Mouse (Mus musculus) ES-CJ7 (cell line): ENCODE measurements around the gene Mbtd1.

Source experiments
- DNase-seq: peaks from one replicate; pipeline ENCODE4 v3.0.0; 2011; ENCODE audit warnings: low read depth, low spot score

The Mbtd1 gene

DNA sequence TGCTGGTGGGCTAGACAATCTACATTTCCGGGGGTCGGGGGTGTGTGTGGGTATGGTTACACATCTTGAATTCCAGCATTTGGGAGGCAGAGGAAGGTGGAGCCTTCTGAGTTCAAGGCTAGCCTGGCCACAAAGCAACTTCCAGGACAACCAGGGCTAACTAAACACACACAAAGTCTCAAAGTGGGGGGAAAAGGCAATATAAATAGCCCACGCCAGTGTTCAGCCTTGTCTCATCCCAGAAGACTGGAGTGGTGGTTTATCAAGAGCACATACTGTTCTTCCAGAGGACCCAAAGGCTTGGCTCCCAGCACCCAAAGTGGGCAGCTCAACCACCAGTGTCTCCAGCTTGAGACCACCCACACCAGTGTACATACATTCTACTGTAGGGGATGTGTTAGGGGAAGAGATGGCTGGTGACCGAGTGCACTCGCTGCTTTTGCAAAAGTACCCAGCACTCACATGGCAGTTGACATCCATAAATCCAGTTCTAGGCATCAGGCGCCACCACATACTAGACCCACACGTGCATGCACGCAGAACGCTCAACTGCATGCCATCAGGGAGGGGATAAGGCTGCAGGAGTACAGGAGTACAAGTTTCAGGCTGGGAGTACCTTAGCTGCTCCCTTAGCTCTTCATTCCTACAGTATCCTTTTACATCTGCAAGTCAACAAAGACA is 63.4 kb downstream of the Mbtd1 start:
- DNase-seq = no peak

DNA sequence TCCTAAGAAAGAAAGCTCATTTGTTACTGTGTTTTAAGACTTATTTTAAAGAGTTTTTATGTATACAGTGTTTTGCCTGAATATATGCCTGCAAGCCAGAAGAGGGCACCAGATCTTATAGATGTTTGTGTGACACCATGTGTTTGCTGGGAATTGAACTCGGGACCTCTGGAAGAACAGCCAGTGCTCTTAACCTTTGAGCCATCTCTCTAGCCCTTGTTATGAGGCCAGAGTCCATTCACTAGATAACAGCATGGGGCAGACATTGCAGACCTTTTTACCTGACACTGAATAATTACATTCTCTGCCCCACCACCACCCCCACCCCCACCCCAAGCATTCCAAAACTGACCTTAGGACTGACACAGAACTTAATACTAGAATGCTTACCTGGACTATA is 64.4 kb downstream of the Mbtd1 start:
- DNase-seq = no peak

DNA sequence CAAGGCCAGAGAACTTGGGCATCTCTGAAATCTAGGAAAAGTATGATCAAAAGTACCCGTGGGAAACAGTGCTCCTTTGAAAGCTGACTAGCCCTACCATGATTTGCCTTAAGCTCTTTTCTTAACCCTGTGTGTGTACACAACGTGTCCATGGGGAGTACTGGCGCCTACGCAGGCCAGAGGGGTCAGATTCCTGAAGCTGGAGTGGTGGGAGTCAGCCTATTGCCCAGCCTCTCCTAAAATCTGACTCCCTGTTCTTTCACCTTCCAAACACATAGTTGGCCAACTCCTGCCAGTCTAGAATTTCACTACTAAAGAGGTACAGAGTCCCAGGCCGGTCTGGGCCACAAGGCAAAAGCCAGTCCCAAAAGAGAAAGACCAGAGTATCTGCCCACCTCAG is 66.7 kb downstream of the Mbtd1 start:
- DNase-seq = no peak

DNA sequence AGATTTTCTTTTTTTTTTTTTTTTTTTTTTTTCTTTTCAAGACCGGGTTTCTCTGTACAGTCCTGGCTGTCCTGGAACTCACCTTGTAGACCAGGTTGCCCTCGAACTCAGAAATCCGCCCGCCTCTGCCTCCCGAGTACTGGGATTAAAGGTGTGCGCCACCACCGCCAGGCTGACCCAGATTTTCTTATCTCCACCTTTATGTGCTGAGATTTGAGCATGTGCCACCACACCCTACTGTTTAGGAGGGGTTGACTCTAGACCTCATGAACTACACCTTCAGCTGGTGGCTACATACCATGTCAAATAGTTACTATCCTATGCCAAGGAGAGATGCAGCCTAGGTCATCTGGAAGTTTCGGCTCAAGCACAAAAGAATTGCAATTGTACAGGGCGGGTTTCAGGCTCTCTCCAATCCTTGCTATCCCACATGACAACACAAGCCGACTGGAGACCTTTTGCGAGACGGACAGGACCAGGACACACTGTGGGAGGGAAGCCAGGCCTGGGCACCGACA is 69.1 kb downstream of the Mbtd1 start:
- DNase-seq = no peak

DNA sequence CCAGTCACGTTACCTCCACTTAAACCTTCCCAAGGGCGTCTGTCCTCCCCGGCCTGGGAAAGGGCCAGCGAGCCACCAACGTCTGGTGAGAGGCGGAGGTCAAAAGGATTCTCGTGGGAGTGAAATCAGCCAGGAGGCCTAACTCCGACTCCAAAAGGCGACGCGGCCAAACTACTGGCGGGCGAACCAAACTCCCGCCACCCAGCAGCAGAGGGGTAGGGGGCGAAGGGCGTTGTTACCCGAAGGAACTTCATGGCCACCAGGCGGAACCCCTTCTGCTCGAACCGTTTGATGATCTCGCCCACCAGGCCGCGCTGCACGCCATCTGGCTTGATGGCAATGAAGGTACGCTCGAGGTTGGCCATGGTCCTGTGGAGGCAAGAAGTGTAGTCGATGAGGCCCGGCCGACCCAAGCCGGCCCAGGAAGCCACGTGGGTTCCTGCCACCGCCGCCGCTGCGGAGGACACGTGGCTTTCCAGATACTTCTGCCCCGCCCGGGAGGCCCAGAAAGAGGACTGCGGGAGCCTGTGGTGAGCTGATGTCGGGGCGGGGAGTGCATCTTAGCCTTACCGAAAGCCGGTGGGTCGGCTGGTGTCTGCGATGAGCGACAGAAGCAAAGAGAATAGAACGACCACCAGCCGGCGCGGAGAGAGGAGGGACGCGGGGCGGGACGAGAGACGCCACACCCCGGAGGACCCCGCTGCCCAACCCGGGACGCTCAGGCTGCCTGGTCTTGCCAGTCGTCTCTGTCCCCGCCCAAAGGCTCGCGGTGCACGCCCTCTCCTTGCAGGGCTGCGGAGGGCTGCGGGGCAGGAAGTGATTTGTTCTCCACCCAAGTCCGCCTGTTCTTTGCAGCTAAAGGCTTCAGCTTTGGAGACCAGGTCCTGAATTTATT is 69.9 kb downstream of the Mbtd1 start:
- peak; percentile 94 for DNase-seq

DNA sequence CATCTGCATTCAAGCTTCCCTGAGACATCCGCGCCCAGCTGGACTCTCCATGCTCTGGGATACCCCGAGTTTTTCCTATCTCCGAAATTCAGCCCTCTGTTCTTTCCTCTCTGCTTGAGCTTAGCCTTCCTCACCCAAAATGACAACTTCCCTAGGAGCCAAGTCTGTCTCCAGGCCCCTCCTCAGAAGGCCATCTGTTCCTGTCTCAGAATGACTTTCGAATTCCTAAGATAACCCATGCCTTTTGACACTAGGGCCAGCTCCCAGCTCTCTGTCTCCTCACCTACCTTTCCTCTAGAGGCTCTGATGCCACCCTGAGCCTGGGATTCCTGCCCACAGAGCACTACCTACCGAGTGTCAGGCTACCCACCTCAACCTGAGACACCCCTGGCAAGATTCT is 70.5 kb downstream of the Mbtd1 start, which contains the start of gene Nme2:
Gene Nme2, minus strand, starts transcription at position 101 of the 400 bp plus-strand sequence.
- no peak for DNase-seq

DNA sequence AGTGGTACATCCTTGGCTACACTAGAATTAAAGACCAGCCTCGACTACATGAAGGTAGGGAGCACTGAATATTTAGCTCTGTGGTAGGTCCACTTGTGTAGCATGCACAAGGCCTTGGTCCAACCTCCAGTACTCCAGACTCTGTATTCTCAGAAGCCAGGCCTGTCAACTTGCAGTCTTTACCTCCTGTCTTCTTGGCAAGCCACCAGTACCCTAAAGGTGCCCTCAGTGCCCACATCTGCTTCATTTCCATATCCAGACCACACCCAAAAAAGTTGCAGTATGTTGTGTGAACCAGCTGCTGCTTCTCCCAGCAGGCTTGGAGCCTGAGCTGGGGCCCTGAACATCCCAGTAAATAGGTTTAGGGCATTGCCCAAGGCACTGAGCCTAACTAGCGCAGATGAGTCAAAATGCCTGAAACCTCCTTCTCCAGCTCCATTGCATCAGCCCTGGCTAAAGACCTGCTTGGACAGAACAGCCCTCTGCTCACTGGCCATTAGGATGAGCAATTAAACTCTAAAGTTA is 71.4 kb downstream of the Mbtd1 start:
- no peak for DNase-seq

DNA sequence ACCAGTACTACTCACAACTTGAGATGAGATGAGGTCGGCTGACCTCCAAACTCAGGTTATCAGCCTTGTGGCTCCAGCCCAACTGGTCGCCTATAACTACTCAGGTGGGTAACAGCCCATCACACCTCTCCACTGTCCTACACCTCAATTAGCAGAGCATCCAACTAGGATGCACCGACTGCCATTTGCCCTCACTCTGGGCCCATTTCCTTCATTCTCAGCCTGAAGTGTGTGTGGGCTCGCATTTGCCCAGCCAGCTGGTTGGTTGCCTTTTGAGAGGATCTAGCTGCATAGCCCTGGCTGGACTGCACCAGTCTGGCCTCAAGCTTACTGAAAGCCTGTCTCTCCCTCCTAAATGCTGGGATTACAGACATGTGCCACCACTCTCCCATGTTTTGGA is 72.1 kb downstream of the Mbtd1 start:
- DNase-seq = no peak

DNA sequence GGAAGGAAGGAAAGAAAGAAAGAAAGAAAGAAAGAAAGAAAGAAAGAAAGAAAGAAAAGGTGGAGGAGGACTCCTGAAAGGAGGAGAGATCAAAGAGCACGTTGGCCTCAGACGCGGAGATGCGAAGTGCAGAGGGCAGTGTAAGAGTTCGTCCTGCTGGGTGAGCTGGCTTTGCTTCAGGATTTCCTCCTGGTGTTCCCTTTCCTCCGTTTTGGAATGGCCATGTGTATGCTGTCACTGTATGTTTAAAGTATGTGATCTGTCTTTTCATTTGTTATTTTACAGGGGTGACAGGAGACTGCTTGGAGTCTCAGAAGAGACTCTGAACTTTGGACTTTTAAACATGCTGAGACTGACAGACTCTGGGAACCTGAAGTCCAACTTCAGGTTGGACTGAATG is 75.8 kb downstream of the Mbtd1 start:
- DNase-seq = no peak

DNA sequence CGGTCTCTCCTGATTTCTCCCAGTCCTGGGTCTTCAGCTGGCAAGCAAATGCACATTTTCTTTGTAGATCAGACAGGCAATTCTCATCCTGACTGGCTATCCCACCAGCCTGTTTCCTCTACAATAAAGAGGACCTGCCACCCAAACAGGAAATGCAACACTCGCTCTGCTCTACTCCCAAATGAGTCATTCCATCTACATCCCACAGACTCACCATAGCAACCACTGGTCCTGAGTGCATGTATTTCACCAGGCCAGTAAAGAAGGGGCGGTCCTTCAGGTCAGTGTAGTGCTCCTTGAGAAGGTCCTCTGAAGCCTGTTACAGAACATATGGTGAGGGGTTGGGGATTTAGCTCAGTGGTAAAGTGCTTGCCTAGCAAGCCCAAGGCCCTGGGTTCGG is 77.4 kb downstream of the Mbtd1 start:
- no peak for DNase-seq

DNA sequence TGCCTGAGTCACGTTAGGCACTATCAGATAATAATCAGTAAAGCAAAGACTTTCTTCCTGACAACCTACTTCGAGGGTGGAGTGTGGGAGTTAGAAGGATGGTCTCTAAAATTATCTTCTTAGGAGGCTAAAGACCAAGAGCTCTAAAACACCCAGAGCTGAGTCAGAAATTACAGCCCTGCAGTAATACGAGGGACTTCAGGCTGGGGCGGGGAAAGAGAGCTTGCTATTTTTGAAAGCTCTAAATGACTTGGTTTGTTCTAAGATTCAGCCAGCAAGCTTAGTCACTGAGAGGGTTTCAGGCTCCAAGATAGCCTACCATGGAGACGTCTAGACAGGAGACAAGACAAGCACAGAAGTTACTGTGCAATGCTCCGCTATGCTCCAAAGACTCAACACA is 79.7 kb downstream of the Mbtd1 start:
- no peak for DNase-seq

DNA sequence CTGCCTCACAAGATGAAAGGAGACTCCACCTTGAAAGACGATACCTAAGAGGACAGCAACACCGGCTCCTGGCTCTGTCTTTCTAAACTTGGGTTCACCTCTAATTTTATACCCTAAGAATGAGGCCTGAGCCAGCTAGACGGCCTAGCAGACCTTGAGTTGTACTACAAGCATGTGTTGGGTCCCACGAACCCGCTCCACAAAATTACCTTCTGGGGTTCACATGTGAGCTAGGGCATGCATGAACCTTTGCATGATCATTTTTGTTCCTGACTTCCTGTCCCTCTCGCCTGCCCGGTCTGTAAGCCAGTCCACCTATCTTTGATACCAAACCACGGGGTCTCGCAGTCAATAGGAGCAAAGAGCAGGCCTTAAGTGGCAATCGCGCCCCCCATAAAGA is 81.7 kb downstream of the Mbtd1 start:
- DNase-seq = no peak

DNA sequence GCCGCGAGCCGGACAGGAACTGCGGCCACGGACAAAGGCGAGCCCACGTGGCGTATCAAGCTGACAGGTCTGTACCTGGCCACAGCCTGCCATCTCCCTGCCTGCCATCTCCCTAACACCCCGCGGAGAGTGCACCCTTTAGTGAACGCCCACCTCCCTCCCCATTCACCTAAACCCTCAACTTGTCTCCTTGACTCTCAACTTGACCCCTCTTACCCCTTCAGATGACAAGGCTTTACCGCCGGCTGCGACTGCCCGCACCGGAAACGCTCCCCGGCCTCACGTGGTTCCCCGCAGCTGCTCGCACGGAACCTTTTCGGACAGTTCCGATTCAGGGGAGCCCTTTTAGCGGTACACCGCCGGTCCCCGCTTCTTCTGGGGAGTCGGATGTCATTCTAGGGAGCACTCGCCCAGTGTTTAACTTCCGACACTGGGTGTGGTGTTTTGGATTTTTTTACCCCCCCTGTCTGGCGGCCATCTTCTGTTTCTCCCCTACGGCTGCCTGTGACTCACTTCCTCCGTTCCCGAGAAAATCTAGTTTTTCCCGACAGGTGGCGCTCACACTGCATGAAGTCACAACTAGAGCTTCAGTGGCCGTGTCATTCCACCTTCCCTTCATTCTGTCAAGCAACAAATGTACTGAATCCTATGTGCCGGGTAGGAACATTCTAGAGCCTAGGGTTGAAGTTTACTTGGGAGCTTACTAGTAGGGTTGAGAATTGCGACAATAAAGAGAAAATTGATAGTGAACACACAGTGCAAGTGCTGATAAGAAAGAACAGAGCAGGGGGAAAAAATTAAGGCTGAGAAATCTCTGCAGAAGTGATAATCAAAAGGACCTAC is 82.6 kb downstream of the Mbtd1 start, which contains the start of the genes Gm20390 and Nme1:
Gene Gm20390, minus strand, starts transcription at position 289 of the 843 bp plus-strand sequence.
Gene Nme1, minus strand, starts transcription at position 517 of the 843 bp plus-strand sequence.
- peak; percentile 98 for DNase-seq

DNA sequence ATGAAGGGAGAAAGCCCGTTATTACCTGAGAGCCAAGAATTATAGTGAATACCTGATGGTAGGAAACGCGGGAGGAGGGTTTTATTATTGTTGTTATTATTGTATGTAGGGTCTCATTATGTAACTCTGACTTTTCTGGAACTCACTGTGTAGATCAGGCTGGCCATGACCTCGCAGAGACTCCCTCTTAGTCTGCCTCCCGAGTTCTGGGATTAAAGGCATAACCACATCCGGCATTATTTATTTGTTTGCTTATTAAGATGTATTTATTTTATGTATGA is 83.1 kb downstream of the Mbtd1 start:
- no peak for DNase-seq

DNA sequence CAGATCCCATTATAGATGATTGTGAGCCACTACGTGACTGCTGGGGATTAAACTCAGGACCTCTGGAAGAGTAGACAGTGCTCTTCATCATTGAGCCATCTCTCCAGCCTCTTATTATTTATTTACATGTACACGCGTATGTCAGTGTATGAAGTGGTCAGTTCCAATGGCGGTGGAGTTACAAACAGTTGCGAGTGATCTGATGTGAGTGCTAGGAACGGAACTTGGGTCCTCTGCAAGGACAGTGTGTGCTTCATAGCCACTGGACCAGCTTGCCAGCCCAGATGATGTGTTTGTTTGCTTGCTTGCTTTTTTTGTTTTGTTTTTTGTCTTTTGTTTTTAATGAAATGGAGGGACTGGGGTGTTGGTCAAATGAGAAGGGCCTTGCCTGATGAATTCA is 83.5 kb downstream of the Mbtd1 start:
- no peak for DNase-seq

DNA sequence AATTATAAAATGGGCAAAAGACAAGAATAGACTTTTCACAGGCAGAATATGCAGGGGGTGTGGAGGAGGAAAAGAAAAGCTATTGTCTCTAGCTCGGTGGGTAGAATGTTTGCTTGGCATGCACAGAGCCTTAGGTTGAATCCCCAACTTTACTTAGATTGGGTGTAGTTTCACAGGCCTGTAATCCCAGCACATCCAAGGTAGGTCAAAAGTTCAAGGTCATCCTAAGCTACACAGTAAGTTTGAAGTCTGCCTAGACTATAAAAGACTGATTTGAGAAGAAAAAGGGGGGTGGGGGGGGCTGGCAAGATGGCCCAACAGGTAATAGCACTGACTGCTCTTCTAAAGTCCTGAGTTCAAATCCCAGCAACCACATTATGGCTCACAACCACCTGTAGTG is 84.1 kb downstream of the Mbtd1 start:
- DNase-seq = peak; percentile 59

DNA sequence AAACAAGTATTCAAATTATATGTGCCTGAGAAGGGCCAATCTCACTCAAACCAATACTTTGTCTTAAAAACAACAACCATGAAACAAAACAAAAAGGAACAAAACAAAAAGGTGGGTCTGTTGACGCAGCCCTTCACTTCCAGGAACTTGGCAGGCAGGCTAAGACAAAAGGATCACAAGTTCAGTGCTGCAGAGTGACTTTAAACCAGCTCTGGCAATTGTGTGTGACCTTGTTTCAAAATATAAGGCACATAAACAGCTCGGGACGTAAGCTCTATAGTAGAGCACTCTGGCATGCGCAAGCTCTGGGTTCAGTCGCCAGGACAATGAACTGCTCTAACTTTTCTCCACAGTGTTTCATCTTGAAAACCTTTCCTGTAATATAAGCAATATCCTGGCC is 87.3 kb downstream of the Mbtd1 start:
- DNase-seq = peak; percentile 69

DNA sequence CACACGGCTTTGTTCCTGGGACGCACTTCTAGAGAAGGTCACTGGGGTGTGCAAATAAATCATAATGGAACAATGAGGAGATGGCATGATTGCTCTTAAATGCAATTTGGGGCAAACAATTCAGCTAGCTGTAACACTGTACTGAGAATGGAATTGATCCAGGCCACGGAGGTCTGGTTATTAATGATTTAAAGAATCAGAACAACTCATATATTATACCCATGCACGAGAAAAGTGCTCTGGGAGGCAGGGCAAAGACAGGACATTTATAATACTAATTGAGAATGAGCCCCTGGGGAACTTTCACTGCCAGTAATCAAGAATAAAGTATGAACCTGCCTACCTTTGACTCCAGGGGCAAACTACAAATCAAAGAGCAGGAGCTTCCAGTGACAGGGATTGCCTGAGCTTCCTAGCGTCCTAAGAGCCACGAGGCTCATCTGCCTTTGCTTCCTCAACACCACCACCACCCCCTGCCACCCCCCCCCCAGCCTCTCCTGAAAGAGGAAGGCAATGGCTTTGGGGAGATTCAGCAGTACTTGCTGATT is 93.9 kb downstream of the Mbtd1 start:
- no peak for DNase-seq

DNA sequence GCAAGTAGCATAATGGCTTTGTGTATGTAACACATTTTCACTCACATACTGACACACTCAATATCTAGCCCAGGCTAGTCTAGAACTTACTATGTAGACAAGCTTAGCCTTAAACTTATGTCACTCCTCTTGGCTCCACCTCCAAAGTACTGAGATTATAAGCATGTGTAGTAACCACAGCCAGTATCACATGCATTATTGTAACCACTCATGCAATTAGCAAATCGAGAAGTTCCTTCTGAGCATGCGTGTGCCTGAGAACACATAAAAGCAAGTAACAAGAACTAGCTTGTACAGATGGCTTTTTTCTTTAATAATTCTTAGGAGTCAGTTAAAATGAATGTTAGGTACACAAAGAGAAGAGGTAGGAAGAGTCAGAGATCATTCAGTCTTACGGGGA is 99.0 kb downstream of the Mbtd1 start:
- DNase-seq = no peak

DNA sequence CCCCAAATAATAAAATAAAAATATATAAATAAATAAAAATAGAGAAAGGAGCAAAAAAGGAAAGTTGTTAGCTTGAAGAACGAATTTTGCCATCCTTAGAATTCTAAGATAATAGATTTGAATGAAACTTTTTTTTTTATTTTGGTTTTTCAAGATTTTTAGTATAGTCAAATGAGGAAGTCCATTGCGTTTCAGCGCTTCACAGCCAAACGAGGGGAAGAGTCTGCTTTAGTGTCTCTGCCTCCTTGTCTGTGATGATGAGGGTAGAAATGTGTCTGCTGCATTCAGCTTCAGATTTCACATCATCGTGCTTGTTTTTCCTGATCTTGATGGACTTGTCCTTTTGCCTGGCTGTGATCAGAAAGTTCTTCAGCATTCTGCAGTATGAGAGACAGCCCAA is 99.6 kb downstream of the Mbtd1 start:
- no peak for DNase-seq

DNA sequence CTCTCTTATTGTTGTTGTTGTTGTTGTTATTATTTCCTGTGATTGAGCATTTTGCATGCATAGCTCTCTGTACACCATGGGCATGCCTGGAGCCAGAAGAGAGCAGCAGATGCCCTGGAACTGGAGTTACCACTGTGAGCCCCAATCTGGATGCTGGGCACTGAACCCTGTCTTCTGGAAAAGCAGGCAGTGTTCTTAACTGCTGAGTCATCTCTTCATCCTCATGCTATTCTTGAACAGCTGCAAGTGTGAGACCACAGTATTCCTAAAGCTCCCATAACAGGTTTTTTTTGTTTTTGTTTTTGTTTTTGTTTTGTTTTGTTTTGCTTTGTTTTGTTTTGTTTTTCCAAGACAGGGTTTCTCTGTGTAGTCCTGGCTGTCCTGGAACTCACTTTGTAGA is 100.6 kb downstream of the Mbtd1 start:
- no peak for DNase-seq
